Mouse (Mus musculus) adrenal gland (tissue): ENCODE measurements around the gene Prim2.

ENCODE experiments used
- intact Hi-C: fragments of 180-260 bp; cut with DNase I; formaldehyde crosslinking; loops from one replicate; pipeline ENCODE4 v1.15.1; 2025

Prim2 gene

DNA sequence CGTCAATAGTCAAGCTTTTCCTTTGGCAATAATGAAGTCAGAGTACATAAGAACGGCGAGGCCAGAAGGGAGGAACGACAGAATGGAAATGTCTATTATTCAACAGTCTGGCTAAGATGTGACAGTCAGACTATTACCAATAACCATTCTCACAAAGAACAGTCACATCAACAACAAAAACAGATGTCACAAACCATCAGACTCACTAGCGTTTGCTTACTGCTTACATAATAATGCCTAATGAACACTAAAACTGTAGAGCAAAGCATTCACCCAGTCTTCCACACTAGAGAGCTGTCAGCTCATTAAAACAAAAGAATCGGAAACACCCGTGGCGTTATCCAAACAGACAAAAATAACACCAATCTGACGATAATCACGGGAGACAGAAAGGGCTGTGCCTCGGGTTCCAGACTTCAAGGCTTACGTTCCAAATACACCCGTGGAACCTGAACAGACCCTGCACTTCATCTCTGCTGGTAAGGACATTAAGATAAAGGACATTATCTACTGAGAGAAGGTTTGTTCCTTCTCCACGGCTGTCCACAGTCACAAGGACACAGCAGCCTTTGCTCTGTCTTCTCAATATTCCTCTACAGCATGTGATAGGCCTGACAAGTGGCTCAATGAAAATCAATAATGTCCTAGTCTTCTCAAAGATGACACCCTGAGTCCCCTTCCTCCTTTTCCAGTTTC lies 59.4 kb downstream of the Prim2 start:
- intact Hi-C loops = no loop called here

DNA sequence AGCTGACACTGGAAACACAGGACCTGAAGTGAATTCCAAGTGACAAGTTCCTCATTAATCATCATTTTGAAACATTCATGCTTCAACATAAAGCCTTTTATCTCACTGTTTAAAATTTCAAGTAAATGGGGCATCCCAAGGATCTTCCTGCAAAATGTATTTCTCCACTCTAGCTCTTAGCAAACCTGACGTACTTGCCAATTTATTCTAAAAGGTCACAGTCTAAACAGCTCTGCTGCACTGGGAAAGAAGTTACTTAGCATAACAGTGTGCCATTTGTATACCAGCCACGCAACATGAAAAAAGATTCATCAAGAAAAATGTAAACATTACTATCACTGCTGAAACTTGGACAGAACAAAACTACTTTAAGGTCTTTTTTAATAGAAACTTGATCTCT lies 61.5 kb downstream of the Prim2 start:
- intact Hi-C loops = no loop called here

DNA sequence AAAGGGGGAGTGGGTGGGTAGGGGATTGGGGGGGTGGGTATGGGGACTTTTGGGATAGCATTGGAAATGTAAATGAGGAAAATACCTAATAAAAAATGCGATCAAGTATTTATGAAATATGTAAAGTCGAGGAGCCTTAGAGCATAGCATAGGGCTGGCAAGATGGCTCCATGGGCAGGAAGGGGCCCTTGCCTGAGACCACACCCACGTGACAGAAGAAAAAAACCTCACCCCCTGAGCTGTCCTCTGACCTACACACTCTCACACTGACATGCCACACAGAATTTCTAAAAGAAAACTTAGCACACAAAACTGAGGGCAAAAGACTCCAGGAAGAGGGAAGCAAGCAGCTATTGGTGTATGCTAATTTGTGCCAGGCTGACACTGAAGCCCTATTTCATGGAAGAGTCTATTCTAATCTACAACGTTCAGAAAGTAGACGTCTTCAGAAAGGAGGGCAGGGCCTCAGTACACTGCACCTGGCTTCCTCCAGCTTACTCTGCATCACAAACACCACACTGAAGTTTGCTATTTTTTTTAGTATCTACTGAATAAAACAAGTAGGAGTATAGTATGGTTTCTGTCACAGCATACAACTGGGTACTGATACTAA lies 65.4 kb downstream of the Prim2 start:
- intact Hi-C loops = no loop called here

DNA sequence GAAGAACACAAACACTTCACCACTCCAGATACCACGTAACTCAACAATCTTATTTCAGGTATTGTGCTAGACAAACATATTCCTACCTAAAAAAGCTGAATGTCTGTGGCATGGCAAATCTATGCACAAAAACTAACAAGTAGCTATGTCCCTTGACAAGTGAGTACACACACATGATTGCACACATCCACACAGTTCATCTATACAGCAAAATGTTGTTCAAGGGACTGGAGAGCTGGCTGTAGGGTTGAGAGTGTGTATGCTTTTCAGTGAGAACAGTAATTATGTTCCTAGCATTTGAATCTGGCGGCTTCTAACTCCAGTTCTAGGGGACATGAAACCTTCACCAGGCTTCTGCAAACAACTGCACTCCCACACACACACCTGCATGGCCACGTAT lies 69.9 kb downstream of the Prim2 start:
- intact Hi-C loops = no loop called here

DNA sequence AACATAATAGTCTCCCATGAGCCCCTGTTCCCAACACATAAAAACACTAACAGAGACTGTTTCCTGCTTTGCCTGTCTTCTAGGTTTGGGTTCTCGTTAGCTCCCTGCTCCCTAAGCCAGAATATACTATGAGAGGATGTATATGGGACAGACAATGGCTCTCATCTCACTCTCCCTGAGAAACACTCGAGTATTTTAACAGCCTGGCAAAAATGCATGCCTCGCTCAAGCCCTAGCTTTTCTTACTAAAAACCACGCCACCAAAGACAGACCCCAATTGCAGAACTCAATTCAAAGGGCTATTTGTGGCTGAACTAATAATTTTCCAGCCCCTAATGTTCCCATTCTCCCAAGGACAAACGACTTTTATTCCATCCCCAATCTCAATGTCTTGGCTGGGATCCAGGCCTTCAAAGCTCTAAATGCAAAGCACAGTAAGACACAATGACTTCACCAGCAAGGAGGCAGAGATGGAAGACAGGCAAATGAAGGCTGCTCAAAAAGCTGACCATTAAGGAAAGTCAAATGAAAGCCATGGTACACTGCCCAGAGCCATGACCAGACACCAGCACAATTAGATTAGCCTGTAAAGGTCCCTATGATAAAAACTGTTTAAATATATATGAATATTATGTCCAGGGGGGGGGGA lies 70.5 kb downstream of the Prim2 start:
- intact Hi-C loops = no loop called here

DNA sequence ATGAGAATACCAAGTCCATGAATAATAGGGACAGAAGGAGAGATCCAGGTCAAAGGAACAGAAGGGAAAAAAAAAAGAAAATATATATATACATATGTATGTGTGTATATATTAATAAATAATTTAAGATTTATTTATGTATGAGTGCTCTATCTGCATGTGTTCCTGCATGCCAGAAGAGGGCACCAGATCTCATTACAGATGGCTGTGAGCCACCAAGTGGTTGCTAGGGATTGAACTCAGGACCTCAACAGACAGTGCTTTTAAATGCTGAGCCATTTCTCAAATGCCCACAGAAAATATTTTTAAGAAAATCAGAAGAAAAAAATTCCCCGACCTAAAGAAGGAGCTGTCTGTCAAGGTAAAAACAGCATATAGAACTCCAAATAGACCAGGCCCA lies 72.6 kb downstream of the Prim2 start:
- intact Hi-C loops = no loop called here

DNA sequence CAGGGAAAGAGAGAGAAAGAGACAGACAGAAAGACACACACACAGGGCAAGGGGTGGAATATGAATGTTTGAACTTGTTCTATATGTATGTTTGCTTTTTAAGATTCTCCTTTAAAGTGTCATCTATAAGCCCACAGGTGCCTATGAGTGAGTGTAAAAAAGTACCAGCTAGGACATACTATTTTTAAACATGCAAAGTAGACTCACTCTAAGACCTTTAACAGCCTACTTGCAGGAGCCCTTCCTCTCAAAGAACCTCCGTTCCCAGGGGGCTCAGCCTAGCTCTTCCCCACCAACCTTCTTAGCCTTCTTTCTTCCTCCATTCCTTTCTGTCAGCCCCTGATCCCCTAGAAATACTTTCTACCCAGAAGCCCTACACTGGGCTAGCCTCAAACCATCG lies 73.7 kb downstream of the Prim2 start:
- intact Hi-C loops = no loop called here

DNA sequence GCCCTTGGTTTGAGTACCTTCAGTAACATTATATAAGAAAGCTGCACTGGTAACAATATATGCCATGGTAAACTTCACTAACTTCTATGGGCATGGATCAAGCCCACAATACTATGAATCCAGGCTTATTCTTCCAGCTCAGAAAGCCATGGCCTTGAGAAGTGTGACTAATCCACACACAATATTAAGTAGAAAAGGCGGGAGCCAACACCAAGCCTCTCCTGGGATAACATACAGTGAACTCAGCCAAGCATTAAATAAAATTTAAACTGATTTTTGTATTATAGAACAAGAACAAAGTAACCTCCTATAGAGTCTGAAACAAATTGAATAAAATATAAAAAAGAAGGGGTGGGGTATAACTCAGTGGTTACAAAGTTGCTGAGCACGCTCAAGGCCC lies 74.6 kb downstream of the Prim2 start:
- intact Hi-C loops = no loop called here

DNA sequence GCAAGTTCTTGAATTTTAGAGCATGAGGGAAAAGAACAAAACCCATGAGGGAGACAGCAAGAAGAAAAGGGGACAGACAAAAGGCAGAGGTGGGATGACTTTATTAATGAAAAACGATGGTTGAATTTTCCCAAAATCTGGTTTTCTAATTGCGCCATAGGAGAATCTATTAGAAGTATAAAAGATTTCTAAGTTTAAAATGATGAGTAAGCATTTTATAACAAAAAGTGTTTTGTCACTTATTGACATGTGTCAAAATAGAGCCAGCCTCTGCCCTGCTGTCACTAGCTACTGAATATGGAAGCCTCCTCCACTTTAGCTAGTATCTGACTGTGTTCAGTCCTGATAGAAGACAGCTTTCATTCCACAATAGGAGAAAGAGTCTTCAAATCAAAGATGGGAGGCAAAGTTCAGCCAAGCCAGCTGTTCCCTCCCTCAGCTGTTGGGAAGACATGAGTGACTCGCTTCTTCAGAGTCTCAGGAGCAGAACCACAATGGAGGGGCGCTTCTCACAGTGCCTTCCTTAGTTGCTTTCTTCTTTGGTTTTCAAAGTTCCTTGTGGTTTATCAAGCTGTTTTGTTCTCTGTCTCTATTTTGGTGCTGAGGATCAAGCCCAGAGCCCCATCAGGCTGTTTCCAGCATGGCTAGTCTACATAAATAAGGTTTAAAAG lies 75.7 kb downstream of the Prim2 start:
- intact Hi-C loops = no loop called here

DNA sequence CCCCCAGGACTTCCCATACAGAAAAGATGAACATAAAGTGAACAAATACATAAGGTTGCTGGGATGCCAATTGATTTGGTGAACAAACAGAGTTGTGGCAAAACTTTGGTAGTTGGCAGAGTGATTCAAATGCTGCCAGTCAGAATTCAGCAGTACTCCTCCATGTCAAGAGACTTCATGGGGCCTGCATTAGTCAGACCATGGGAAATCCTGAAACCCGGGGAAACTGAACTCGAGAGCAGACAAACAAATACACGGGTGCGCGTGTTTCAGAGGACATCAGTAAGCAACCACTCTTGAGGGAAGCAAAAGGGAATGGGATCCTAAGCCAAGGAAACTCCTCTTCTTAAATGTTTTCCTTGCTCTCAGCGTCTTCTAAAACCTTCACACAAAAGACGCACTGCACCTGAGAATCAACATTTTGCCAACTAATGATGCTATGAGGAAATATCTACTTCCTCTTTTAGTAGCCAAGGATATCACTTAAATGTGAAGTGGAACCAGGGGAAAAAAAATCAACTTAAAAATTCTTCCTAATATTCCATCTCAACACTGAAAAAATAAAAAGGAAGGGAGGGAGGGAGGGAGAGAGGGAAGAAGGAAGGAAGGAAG lies 77.5 kb downstream of the Prim2 start:
- intact Hi-C loops = no loop called here

DNA sequence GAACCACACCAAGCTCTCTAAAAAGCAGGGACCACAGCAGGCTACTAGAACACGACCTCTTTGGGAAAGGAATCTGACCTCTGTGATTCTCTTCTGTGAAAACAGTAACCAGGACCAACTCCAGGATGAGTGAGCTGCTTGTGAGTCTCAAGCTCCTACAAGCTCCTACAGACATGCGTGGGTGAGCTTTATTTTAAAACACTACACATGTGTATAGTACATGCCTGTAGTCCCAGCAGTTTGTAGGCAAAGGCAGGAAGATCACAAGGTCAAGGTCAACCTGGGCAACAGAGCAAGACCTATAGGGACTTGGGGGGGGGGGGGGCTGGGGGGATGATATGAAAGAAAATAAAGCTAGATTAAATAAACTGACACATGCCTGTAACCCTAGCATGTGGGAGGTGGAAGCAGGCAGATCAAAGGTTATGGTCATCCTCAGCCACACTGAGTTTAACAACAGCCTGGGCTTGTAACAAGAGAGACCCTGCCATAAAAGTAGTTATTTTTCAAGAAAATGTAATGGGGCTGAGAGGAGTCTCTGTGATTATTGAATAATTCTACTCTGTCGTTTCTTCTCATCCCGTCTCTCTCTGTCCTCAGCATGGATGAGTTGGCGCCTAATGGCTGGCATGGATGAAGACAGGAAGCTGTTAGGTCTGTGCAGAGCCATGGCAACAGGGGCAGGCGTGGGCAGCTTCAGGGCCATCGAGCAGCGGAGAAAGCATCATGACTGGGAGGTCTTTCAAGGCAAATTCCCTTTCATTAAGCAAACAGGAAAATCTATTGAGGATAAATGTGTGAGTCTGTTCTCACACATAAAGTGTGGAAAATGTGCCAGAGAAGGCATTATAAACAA lies 78.8 kb downstream of the Prim2 start:
- intact Hi-C loops = no loop called here

DNA sequence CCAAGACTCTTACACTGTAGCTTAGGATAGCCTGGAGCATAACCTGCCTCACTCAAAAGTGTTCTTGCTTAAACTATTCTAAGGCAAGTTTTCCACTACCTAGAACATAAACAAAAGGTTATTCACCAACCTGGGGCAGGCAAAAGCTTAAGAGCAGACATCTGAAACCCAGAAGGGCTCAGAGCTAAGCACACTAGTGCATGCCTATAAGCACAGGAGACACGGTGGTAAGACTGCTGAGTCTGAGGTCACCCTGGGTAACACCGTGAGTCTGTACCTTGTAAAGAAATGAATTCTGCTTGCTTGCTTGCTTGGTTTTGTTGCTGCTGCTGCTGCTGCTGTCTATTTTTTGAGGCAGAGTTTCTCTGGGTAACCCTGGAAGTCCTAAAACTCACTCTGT lies 80.1 kb downstream of the Prim2 start:
- intact Hi-C loops = no loop called here

DNA sequence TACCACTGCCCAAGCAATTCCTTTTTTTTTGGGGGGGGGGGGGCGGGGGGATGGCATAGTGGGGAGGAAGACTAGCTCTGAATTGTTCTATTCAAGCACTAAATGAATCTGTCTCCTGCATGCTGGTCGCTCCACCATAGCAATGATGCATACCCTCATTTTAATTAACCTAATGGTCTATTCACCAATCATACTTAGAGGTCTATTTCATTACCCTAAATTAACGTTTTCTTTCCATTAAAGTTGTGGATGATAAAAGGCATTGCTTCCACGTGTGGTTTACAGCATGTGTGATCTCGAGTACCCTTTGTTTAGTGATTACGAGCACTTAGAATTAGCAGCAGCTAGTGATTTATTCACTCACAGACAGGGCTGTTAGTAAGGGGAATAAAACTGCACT lies 81.0 kb downstream of the Prim2 start:
- intact Hi-C loops = no loop called here

DNA sequence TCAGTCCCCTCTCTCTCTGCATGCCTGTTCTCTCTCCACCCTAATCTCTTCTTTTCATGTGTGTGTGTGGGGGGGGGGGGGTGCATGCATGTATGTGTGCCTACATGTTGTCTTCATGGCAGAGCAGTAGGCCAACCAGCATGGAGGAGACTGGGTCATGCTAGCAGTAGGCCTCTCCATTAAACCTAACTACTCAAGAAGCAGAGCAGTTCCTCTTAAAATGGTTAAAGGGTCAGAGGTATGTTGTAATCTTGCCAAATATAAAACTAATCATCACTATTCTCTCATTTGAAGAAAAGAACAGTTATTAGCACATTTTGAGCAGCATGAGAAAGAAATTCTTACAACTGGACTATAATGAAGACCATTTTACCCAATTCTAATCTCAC lies 85.0 kb downstream of the Prim2 start:
- intact Hi-C loops = no loop called here

DNA sequence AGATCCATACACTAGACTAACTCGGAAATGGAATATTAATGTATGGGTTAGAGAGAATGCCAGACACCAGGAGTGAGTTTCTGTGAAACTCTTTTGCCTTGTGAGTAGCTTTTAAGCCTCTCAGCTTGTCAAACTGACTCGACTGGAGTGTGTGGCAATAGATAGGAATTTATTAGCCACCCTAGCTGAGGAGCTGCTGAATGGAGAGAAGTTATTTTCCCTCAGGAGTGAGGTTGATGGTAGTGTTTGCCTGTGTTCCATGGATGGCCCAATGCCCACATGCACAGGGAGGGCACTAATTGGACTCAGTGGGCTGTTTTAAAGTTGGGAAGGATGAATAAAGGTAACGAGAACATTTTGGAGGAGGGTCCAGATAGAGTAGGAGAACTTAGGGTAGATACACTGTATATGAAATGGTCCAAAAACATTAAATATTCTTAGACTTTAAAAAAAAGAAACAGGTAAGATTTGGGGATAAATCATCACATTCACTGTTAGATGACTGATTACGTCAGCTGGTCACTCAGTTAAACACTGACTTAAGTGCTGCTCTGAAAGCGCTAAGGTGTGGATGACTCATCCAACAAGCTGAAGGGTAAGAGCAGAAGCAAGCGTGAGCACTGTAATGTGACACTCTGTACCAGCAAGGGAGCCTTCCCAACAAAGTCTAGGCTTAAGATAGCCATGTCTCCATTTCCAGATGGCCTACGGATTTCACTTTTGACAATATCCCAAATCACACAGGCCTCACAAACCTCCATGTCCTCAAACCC lies 85.6 kb downstream of the Prim2 start:
- intact Hi-C loops = no loop called here

DNA sequence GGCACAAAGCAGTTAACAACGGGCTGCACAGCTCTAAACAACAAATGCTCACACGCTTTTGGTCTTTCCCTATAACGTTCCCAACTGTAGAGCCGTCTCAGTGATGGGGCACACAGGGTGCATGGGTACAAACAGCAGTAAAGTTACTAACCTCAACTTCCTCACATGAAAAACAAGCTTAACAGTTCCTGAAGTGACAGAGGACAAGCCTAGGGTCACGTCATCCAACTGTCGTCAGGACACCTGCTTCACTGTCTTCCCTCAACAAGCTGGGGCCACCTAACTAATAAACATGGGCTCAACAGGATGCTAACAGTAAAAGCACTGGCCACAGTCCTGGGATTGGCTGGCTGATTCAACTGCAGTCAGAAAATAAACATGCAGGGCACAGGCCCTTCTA lies 91.0 kb downstream of the Prim2 start:
- intact Hi-C loops = no loop called here

DNA sequence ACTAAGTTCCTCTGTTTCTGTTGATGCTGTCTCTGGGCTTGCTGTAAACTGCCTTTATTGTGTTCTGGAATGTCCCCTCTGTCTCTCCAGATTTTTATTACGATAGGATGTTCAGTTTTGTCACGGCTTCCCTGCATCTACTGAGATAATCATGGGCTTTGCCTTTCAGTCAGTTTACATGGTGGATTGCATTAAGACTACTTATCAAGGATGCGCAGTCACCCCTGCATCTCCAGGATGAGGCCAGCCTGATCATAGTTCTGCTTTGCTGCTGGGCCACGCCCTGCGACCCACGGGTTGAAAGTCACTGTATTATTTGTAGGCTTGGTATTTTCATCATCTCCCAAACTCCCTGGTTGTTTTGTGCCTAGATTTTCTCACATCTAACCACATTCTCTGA lies 95.1 kb downstream of the Prim2 start:
- intact Hi-C loops = no loop called here

DNA sequence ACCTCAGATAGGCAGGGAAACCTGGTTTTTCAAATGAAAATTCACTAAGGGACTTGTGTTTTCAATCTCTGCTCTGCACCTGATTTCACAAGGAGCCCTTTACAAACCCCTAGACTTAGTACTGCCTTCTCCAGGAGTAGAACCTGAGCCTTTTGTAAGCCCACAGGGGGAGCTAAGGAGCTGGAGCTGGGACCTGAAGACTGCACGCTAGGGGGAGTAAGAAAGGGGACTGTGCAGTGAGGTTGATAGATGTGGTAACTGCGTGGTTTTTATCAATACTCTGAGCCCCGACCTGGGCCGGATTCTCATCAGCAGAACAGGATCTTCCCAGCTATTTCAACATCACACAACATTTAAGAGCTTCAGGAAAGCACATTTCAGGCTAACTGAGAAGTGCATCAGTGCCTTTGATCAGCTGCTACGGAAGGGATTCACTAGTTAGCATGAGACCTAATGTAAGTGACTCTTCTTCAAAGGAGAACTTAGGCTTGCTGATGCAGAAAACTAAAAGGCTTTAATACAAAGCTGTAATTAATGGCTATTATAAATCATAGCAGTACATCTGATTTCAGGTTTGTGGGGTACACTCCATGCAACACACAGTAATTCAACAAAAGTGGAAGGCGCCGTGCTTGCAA lies 103.7 kb downstream of the Prim2 start:
- intact Hi-C loops = no loop called here

DNA sequence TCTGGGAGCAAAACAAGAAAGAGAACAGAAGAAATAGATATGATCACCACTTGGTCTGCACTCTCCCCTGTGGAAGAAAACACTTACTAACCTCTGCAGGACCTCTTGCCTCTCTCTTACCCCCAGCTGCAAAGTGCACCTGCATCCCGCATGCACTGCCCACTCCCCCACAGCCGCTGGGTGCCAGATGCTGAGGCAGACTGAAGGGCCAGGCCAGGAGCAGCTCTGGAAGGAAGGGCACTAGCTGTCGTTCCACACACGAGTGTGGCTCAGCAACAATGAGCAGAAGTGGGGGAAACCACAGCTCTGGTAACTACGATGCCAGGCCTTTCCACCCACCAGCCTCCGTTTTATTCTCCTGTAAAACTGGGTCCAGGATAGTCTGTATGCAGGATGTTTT lies 105.6 kb downstream of the Prim2 start:
- intact Hi-C loops = no loop called here

DNA sequence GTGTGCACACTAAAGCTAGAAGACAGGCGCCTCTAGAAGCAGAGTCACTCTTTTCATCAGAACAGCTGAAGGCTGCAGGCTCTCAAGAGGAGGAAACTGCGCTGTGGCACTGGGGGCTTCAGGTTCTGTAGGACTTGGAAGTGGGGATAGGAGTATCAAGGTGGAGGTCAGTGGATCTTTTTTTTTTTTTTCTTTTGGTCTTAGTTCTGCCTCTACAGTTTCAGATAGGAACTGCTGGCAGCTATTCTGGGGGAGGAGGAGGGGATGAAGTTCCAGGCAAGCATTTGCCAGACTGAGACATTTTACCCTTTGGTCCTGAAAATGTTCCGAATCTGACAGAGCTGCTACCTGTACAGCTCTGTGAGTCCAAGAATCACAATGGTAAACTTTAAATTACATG lies 106.0 kb downstream of the Prim2 start:
- intact Hi-C loops = no loop called here
